In the genomic region with DNA sequence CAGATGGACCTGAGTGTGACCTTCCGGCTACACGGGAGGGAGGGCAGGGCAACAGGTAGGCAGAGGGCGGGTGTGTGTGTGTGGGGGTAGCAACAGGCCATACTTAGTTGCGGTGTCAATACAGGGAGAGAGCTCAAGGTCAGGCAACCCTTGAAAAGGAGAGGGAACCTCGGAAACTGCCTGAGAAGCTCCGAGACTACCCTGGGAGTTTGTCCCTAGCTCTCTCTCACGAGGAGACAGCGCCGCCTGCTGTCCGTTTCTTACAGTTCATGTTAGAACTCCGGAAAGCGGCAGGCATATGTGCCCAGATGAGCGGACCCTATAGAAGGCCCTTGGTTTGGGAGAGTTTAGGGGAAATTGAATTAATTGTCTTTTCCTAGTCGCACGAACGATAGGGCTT, we compare ENCODE assay signal across 9 mouse cellular contexts. TPM values are rescaled to one million over a fixed set of nuclear protein-coding genes. Genes with fewer than 3 reads are reported as not detected.
DNase-seq lines count a peak whose midpoint lies in the region; ATAC-seq lines count a peak whose summit lies in the region.
"Had no signal": no experiment of that assay in that cellular context is flagged by ENCODE, and none has a peak within 500 bp of the region (broad histone marks: within the 10 kb centered on the region; RNA-seq: fewer than 3 reads in every experiment).

No protein-coding gene starts in this region.

- no peak overlapping the region for H3K4me2 ChIP-seq in hindbrain, embryonic 15.5 days

- peaks cover 7% of the 10 kb centered on the region; the same call in 1 of the 2 replicates for H3K36me3 ChIP-seq in hindbrain, embryonic 15.5 days

- peak; percentile 67 for ATAC-seq in hindbrain, embryonic 15.5 days (ENCODE audit: low FRiP score, low read depth)

- DNase-seq in Muller cell, postnatal 12 days (ENCODE audit: inconsistent ontology term), result peak; percentile 65
- DNase-seq in cerebellum, adult 9-11 months, result peak; percentile 53
- peak; percentile 82 to 86 for DNase-seq in frontal cortex, postnatal 36 days (ENCODE audit: low spot score in 2 of 2)
- DNase-seq in layer of hippocampus, postnatal 36 days, result peak; percentile 77 to 84
- peak; percentile 82 to 89 for DNase-seq in lung, postnatal 4 days
- peak; percentile 81 to 89 for DNase-seq in right cerebral cortex, adult 2 months (ENCODE audit: low spot score in 2 of 2)
- DNase-seq in urinary bladder, adult 2 months (ENCODE audit: low spot score), result peak; percentile 70

- H3K9me3 ChIP-seq in hindbrain, embryonic 15.5 days, result no peaks in the 10 kb centered on the region

- peaks cover 57% of the 10 kb centered on the region for H3K27me3 ChIP-seq in hindbrain, embryonic 15.5 days

- H3K4me3 ChIP-seq in hindbrain, embryonic 15.5 days, result no peak overlapping the region

- no peak overlapping the region for H3K27ac ChIP-seq in hindbrain, embryonic 15.5 days (replicated peaks)
- H3K27ac ChIP-seq: macrophage had no signal

- WGBS in hindbrain, embryonic 15.5 days, result 3% methylated on average over 16 of the region's 16 CpGs

- no peaks in the 10 kb centered on the region for H3K4me1 ChIP-seq in hindbrain, embryonic 15.5 days (replicated peaks)

- H3K9ac ChIP-seq in hindbrain, embryonic 15.5 days, result no peak overlapping the region

RNA-seq across cellular contexts. Expression of a gene that starts 8.4 kb away (rescaled TPM):
- polyA plus RNA-seq in hindbrain, embryonic 15.5 days (2015; fragmentation: Nextera tagmentation; extraction: Ambion mirVana), result 1.3 and 1.4 TPM in 2 replicates
- under 1 TPM; 0.50 to 0.66 TPM for total RNA-seq in layer of hippocampus, postnatal 36 days (2021)
- 104 and 117 TPM in 2 replicates for polyA plus RNA-seq in urinary bladder, adult 2 months (2012; rRNA removed)

RNA-seq across cellular contexts. Expression of a gene that starts 15.6 kb away (rescaled TPM):
- polyA plus RNA-seq in hindbrain, embryonic 15.5 days (2015; fragmentation: Nextera tagmentation; extraction: Ambion mirVana), result 50.3 and 51.0 TPM in 2 replicates
- 10 to 100 TPM; 31.8 to 36.9 TPM for total RNA-seq in layer of hippocampus, postnatal 36 days (2021)
- 95.5 and 139 TPM in 2 replicates for polyA plus RNA-seq in urinary bladder, adult 2 months (2012; rRNA removed)

RNA-seq across cellular contexts. Expression of a gene that starts 23.3 kb away (rescaled TPM):
- 4.1 and 5.5 TPM in 2 replicates for polyA plus RNA-seq in hindbrain, embryonic 15.5 days (2015; fragmentation: Nextera tagmentation; extraction: Ambion mirVana)
- total RNA-seq in layer of hippocampus, postnatal 36 days (2021), result 1 to 10 TPM in 1 of 2 experiments, under 1 TPM in 1; 0.20 to 1.1 TPM
- polyA plus RNA-seq in urinary bladder, adult 2 months (2012; rRNA removed), result 0.47 and 1.0 TPM in 2 replicates
- polyA plus RNA-seq: macrophage had no signal

RNA-seq across cellular contexts. Expression of a gene that starts 35.1 kb away (rescaled TPM):
- 0.14 and 0.40 TPM in 2 replicates for polyA plus RNA-seq in hindbrain, embryonic 15.5 days (2015; fragmentation: Nextera tagmentation; extraction: Ambion mirVana)
- total RNA-seq in layer of hippocampus, postnatal 36 days (2021), result not detected
- 3.4 and 5.0 TPM in 2 replicates for polyA plus RNA-seq in urinary bladder, adult 2 months (2012; rRNA removed)
- polyA plus RNA-seq: macrophage had no signal

Comparison
In these comparisons a context has a peak if more than half of its experiments do, and no peak if none do; other contexts are left out.
1. RNA of a gene that starts 8.4 kb away (polyA plus RNA-seq): 104 to 117 TPM in urinary bladder, adult 2 months; 1.3 to 1.4 TPM in hindbrain, embryonic 15.5 days; every median in the first group is over 10 times any median in the second.
2. Peak in every context shown above with its lines, with median percentiles within 50 percentile points of each other: DNase-seq.